Mouse (Mus musculus): ENCODE data around the gene Gadd45g. TPM values are rescaled to one million over a fixed set of nuclear protein-coding genes. Genes with fewer than 3 reads are reported as not detected.
"Not testable (repeated sequence)": the region's sequence is repeated elsewhere in the genome, so short reads cannot be mapped to it uniquely, and the experiment has no call there.

Gene Gadd45g
- total and polyA plus RNA-seq, 3 experiments: 2.5 to 2.9 (median 2.7) TPM

DNA sequence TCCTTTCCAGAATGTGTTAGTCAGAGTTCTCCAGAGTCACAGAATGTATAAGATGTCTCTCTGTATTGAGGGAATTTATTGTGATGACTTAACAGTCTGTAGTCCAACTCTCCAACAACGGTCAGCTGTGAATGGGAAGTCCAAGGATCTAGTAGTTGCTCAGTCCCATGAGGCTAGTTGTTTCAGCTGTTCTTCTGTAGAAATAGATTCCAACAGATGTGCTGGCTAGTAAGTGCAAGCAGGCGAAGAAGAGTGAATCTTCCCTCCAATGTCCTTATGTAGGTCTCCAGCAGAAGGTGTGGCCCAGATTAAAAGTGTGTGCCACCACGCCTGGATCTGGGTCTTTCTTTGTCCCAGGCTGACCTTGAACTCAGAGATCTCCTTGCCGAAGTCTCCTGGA is 11.3 kb upstream of the Gadd45g start:
- not testable (repeated sequence) for H3K79me2 ChIP-seq (replicated peaks; ENCODE audit: control insufficient read depth, extremely low read depth, insufficient read depth, poor library complexity, severe bottlenecking); H3K27me3 ChIP-seq (replicated peaks); H3K27ac ChIP-seq (ENCODE audit: insufficient read depth, low read depth); H3K9ac ChIP-seq (ENCODE audit: insufficient read depth, low read depth); H3K4me2 ChIP-seq (ENCODE audit: insufficient read depth, low read depth, poor library complexity, severe bottlenecking); H3K9me3 ChIP-seq (replicated peaks; ENCODE audit: low read length); H3K4me3 ChIP-seq (replicated peaks in 1 of 3; ENCODE audit: low read depth in 2 of 3, low read length in 2 of 3, poor library complexity in 1 of 3); H3K36me3 ChIP-seq (replicated peaks in 1 of 2; ENCODE audit: control insufficient read depth in 1 of 2, insufficient read depth in 1 of 2, low read length in 1 of 2); DNase-seq (ENCODE audit: extremely low read depth)
- dilution Hi-C loops (cut with MboI; ENCODE audit: extremely low pct_ligation_motif_present, extremely low pct_unique_long_range_greater_than_20kb, low sequenced_read_pairs): loop anchor here (25.0 kb wide), 1 partner anchor 352 kb away; no protein-coding TSS in a partner anchor
- H3K4me1 ChIP-seq (ENCODE audit: control insufficient read depth in 1 of 2, insufficient read depth in 2 of 2): peaks cover 0 to 16% of the 10 kb centered on the region in 2 experiments; a peak in 2 of 4 replicates
- in situ Hi-C loops (cut with MboI; ENCODE audit: low pct_ligation_motif_present, low pct_unique_long_range_greater_than_20kb, low sequenced_read_pairs): loop anchor here (10.0 to 25.0 kb wide), 4 partner anchors 727 to 1260 kb away; partner anchors contain the start of gene Nfil3

DNA sequence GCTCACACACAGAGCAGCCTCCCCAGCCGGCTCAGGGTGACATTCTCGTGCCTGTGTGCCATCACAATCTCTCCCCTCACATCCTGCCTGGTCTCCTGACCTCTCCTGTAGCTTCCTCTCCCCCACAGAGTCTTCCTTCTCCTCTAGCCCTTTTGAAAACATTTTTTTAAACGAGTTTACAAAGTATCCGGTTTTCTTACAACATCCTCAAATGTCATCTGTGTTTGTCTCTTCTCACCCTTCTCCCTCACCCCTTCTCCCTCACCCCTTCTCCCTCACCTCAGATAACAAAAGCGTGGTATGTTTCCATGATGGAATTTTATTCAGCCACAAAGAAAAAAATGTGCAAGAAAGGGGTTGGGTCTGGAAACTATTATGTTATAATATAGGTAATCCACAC is 9.1 kb upstream of the Gadd45g start:
- no peaks in the 10 kb centered on the region for H3K79me2 ChIP-seq (replicated peaks; ENCODE audit: control insufficient read depth, extremely low read depth, insufficient read depth, poor library complexity, severe bottlenecking)
- no peaks in the 10 kb centered on the region for H3K36me3 ChIP-seq (replicated peaks in 1 of 2; ENCODE audit: control insufficient read depth in 1 of 2, insufficient read depth in 1 of 2, low read length in 1 of 2)
- no peak overlapping the region for H3K27ac ChIP-seq (ENCODE audit: insufficient read depth, low read depth)
- no peaks in the 10 kb centered on the region for H3K9me3 ChIP-seq (replicated peaks; ENCODE audit: low read length)
- dilution Hi-C loops (cut with MboI; ENCODE audit: extremely low pct_ligation_motif_present, extremely low pct_unique_long_range_greater_than_20kb, low sequenced_read_pairs) (loop anchor here (25.0 kb wide), 1 partner anchor 350 kb away; no protein-coding TSS in a partner anchor), in situ Hi-C loops (cut with MboI; ENCODE audit: low pct_ligation_motif_present, low pct_unique_long_range_greater_than_20kb, low sequenced_read_pairs) (loop anchor here (10.0 to 25.0 kb wide), 4 partner anchors 725 to 1257 kb away; partner anchors contain the start of gene Nfil3)
- H3K27me3 ChIP-seq (replicated peaks): peaks cover 14% of the 10 kb centered on the region
- H3K4me3 ChIP-seq (replicated peaks in 1 of 3; ENCODE audit: low read depth in 2 of 3, low read length in 2 of 3, poor library complexity in 1 of 3): no peak overlapping the region
- no peak overlapping the region for H3K9ac ChIP-seq (ENCODE audit: insufficient read depth, low read depth)
- no peak for DNase-seq (ENCODE audit: extremely low read depth)
- no peak for TF ChIP-seq MAZ (IDR thresholded peaks at IDR 0.05; ENCODE audit: low read depth, low read length)
- no peak for TF ChIP-seq EP300 (IDR thresholded peaks at IDR 0.05; ENCODE audit: low read length)
- TF ChIP-seq ETS1 (conservative IDR thresholded peaks at IDR 0.05; ENCODE audit: low read depth, low read length): no peak
- TF ChIP-seq BHLHE40 (IDR thresholded peaks at IDR 0.05; ENCODE audit: low read depth, low read length): no peak
- no peak for TF ChIP-seq JUN (IDR thresholded peaks at IDR 0.05; ENCODE audit: insufficient read depth, low read depth, low read length)
- TF ChIP-seq USF2 (conservative IDR thresholded peaks at IDR 0.05; ENCODE audit: low read depth, low read length): no peak
- no peak for TF ChIP-seq KAT2A (IDR thresholded peaks at IDR 0.05; ENCODE audit: insufficient replicate concordance, low read length)
- TF ChIP-seq E2F4 (IDR thresholded peaks at IDR 0.05; ENCODE audit: insufficient replicate concordance, low read depth, low read length): no peak
- TF ChIP-seq ZKSCAN1 (IDR thresholded peaks at IDR 0.05; ENCODE audit: borderline replicate concordance, low read depth, low read length): no peak
- no peak for TF ChIP-seq PAX5 (IDR thresholded peaks at IDR 0.05; ENCODE audit: low read length)
- no peak for TF ChIP-seq TCF12 (IDR thresholded peaks at IDR 0.05; ENCODE audit: low read depth, low read length)
- TF ChIP-seq CTCF (conservative IDR thresholded peaks at IDR 0.05 in 1 of 2, IDR thresholded peaks at IDR 0.05 in 1 of 2; ENCODE audit: low read depth in 2 of 2, low read length in 2 of 2): no peak
- no peak for TF ChIP-seq SMC3 (IDR thresholded peaks at IDR 0.05; ENCODE audit: low read depth, low read length)
- TF ChIP-seq MAX (IDR thresholded peaks at IDR 0.05; ENCODE audit: low read length): no peak
- TF ChIP-seq UBTF (IDR thresholded peaks at IDR 0.05; ENCODE audit: low read depth, low read length): no peak
- TF ChIP-seq MEF2A (IDR thresholded peaks at IDR 0.05; ENCODE audit: borderline replicate concordance, low read depth, low read length): no peak
- no peak overlapping the region for H3K4me2 ChIP-seq (ENCODE audit: insufficient read depth, low read depth, poor library complexity, severe bottlenecking)
- peaks cover 0 to 16% of the 10 kb centered on the region in 2 experiments; a peak in 2 of 4 replicates for H3K4me1 ChIP-seq (ENCODE audit: control insufficient read depth in 1 of 2, insufficient read depth in 2 of 2)
